In genomic region chr19:43900690-43901089, GRCm38 (mm10) we compare ENCODE assay signal across 31 mouse cellular contexts.
"Had no signal": no experiment of that assay in that cellular context is flagged by ENCODE, and none has a peak within 500 bp of the region (broad histone marks: within the 10 kb centered on the region; RNA-seq: fewer than 3 reads in every experiment).

No protein-coding gene starts in this region.

- H3K27me3 ChIP-seq: limb, embryonic 12.5 days; limb, embryonic 13.5 days; limb, embryonic 15.5 days; liver, embryonic 12.5 days; liver, embryonic 13.5 days; liver, embryonic 15.5 days; lung, embryonic 15.5 days; megakaryocyte, embryonic 14.5 days; midbrain, embryonic 12.5 days; midbrain, embryonic 13.5 days; midbrain, embryonic 15.5 days; neural tube, embryonic 12.5 days had no signal

- H3K4me1 ChIP-seq: limb, embryonic 12.5 days; limb, embryonic 13.5 days; limb, embryonic 15.5 days; megakaryocyte, embryonic 14.5 days; midbrain, embryonic 13.5 days; midbrain, embryonic 15.5 days; neural tube, embryonic 12.5 days had no signal

- H3K4me2 ChIP-seq: limb, embryonic 12.5 days; limb, embryonic 13.5 days; limb, embryonic 15.5 days; liver, embryonic 11.5 days; liver, embryonic 12.5 days; liver, embryonic 13.5 days; liver, embryonic 15.5 days; lung, embryonic 14.5 days; lung, embryonic 15.5 days; midbrain, embryonic 12.5 days; midbrain, embryonic 13.5 days; midbrain, embryonic 15.5 days; neural tube, embryonic 12.5 days had no signal

- H3K36me3 ChIP-seq: midbrain, embryonic 15.5 days had no signal

- H3K4me3 ChIP-seq: limb, embryonic 10.5 days; limb, embryonic 12.5 days; limb, embryonic 13.5 days; limb, embryonic 15.5 days; liver, embryonic 12.5 days; liver, embryonic 13.5 days; liver, embryonic 15.5 days; lung, embryonic 15.5 days; megakaryocyte, embryonic 14.5 days; midbrain, embryonic 10.5 days; midbrain, embryonic 12.5 days; midbrain, embryonic 13.5 days; midbrain, embryonic 15.5 days; myocyte; neural tube, embryonic 12.5 days had no signal

- DNase-seq: left cerebral cortex, postnatal 4 days; liver; liver, embryonic 13.5 days; liver, postnatal 0 days; lung, adult 18-20 months; lung, adult 2 months; lung, embryonic 14.5 days; lung, postnatal 10 days; lung, postnatal 14 days; lung, postnatal 36 days; lung, postnatal 4 days; midbrain, embryonic 14.5 days had no signal

- ATAC-seq: liver, embryonic 12.5 days; liver, postnatal 0 days; lung, postnatal 0 days; midbrain, embryonic 13.5 days; midbrain, embryonic 15.5 days; midbrain, embryonic 16.5 days had no signal

- H3K9ac ChIP-seq: limb, embryonic 12.5 days; limb, embryonic 13.5 days; limb, embryonic 15.5 days; liver, embryonic 12.5 days; liver, embryonic 13.5 days; liver, embryonic 14.5 days; liver, embryonic 15.5 days; liver, postnatal 0 days; lung, embryonic 14.5 days; lung, embryonic 15.5 days; midbrain, embryonic 12.5 days; midbrain, embryonic 13.5 days; midbrain, embryonic 15.5 days; neural tube, embryonic 12.5 days had no signal

- H3K9me3 ChIP-seq: limb, embryonic 10.5 days; limb, embryonic 15.5 days; liver, embryonic 12.5 days; liver, embryonic 13.5 days; liver, embryonic 15.5 days; lung, embryonic 15.5 days; midbrain, embryonic 10.5 days; midbrain, embryonic 12.5 days; midbrain, embryonic 13.5 days; midbrain, embryonic 15.5 days had no signal

- H3K27ac ChIP-seq: limb, embryonic 10.5 days; limb, embryonic 12.5 days; limb, embryonic 13.5 days; limb, embryonic 15.5 days; liver, embryonic 12.5 days; liver, embryonic 13.5 days; liver, embryonic 14.5 days; liver, embryonic 15.5 days; lung, embryonic 15.5 days; macrophage; midbrain, embryonic 10.5 days; midbrain, embryonic 12.5 days; midbrain, embryonic 13.5 days; midbrain, embryonic 15.5 days; neural tube, embryonic 12.5 days had no signal
